Mouse (Mus musculus): ENCODE measurements around the gene Flvcr2. TPM values are rescaled to one million over a fixed set of nuclear protein-coding genes. Genes with fewer than 3 reads are reported as not detected.

Gene Flvcr2
- polyA plus RNA-seq, 1 experiment = 0.16 TPM

GRCm38 (mm10) chr12:85834543-85834942, 88.2 kb downstream of the Flvcr2 start:
- no peaks in the 10 kb centered on the region for H3K27me3 ChIP-seq (ENCODE audit: control insufficient read depth, insufficient read depth, insufficient read length)
- H3ac ChIP-seq (ENCODE audit: control insufficient read depth, insufficient read length, low read depth) = no peak overlapping the region
- no peaks in the 10 kb centered on the region for H3K79me3 ChIP-seq (ENCODE audit: low read depth)
- TF ChIP-seq CEBPB (IDR thresholded peaks at IDR 0.05; ENCODE audit: low read depth) (no peak), MYOD1 (IDR thresholded peaks at IDR 0.05; ENCODE audit: control insufficient read depth, insufficient read length, low read depth) (no peak), MYOG (IDR thresholded peaks at IDR 0.05; ENCODE audit: control insufficient read depth, extremely low read depth, insufficient read length) (no peak), CTCF (IDR thresholded peaks at IDR 0.05; ENCODE audit: control insufficient read depth, insufficient read depth, insufficient read length) (no peak), USF1 (IDR thresholded peaks at IDR 0.05; ENCODE audit: low read depth) (no peak), MAX (IDR thresholded peaks at IDR 0.05) (no peak), FOSL1 (IDR thresholded peaks at IDR 0.05; ENCODE audit: insufficient read depth, low read length, poor library complexity, severe bottlenecking) (no peak)
- H3K4me3 ChIP-seq (ENCODE audit: insufficient read depth, poor library complexity, severe bottlenecking) = no peak overlapping the region
- H3K36me3 ChIP-seq (ENCODE audit: control insufficient read depth, insufficient read depth) = peaks cover 29% of the 10 kb centered on the region
- peaks cover 7% of the 10 kb centered on the region for H3K79me2 ChIP-seq (ENCODE audit: control insufficient read depth, insufficient read depth)

GRCm38 (mm10) chr12:85837765-85838164, 91.4 kb downstream of the Flvcr2 start:
- Histone ChIP-seq H3K36me3 (ENCODE audit: control insufficient read depth, insufficient read depth) (peaks cover 19% of the 10 kb centered on the region), H3K27me3 (ENCODE audit: control insufficient read depth, insufficient read depth, insufficient read length) (no peaks in the 10 kb centered on the region), H3ac (ENCODE audit: control insufficient read depth, insufficient read length, low read depth) (no peak overlapping the region), H3K4me3 (ENCODE audit: insufficient read depth, poor library complexity, severe bottlenecking) (no peak overlapping the region), H3K79me2 (ENCODE audit: control insufficient read depth, insufficient read depth) (peaks cover 7% of the 10 kb centered on the region), H3K79me3 (ENCODE audit: low read depth) (no peaks in the 10 kb centered on the region)
- TF ChIP-seq FOSL1 (IDR thresholded peaks at IDR 0.05; ENCODE audit: insufficient read depth, low read length, poor library complexity, severe bottlenecking) = no peak
- no peak for TF ChIP-seq CEBPB (IDR thresholded peaks at IDR 0.05; ENCODE audit: low read depth)
- TF ChIP-seq USF1 (IDR thresholded peaks at IDR 0.05; ENCODE audit: low read depth) = no peak
- TF ChIP-seq MYOG (IDR thresholded peaks at IDR 0.05; ENCODE audit: control insufficient read depth, extremely low read depth, insufficient read length) = no peak
- TF ChIP-seq MAX (IDR thresholded peaks at IDR 0.05) = no peak
- no peak for TF ChIP-seq CTCF (IDR thresholded peaks at IDR 0.05; ENCODE audit: control insufficient read depth, insufficient read depth, insufficient read length)
- TF ChIP-seq MYOD1 (IDR thresholded peaks at IDR 0.05; ENCODE audit: control insufficient read depth, insufficient read length, low read depth) = no peak

GRCm38 (mm10) chr12:85839371-85840000, 93.1 kb downstream of the Flvcr2 start:
- peaks cover 7% of the 10 kb centered on the region for H3K79me2 ChIP-seq (ENCODE audit: control insufficient read depth, insufficient read depth)
- no peak overlapping the region for H3ac ChIP-seq (ENCODE audit: control insufficient read depth, insufficient read length, low read depth)
- no peaks in the 10 kb centered on the region for H3K79me3 ChIP-seq (ENCODE audit: low read depth)
- TF ChIP-seq MAX (IDR thresholded peaks at IDR 0.05) = no peak
- TF ChIP-seq CTCF (IDR thresholded peaks at IDR 0.05; ENCODE audit: control insufficient read depth, insufficient read depth, insufficient read length) = no peak
- TF ChIP-seq FOSL1 (IDR thresholded peaks at IDR 0.05; ENCODE audit: insufficient read depth, low read length, poor library complexity, severe bottlenecking) = no peak
- no peak for TF ChIP-seq USF1 (IDR thresholded peaks at IDR 0.05; ENCODE audit: low read depth)
- TF ChIP-seq CEBPB (IDR thresholded peaks at IDR 0.05; ENCODE audit: low read depth) = no peak
- no peak for TF ChIP-seq MYOD1 (IDR thresholded peaks at IDR 0.05; ENCODE audit: control insufficient read depth, insufficient read length, low read depth)
- TF ChIP-seq MYOG (IDR thresholded peaks at IDR 0.05; ENCODE audit: control insufficient read depth, extremely low read depth, insufficient read length) = no peak
- no peaks in the 10 kb centered on the region for H3K27me3 ChIP-seq (ENCODE audit: control insufficient read depth, insufficient read depth, insufficient read length)
- peaks cover 10% of the 10 kb centered on the region for H3K36me3 ChIP-seq (ENCODE audit: control insufficient read depth, insufficient read depth)
- H3K4me3 ChIP-seq (ENCODE audit: insufficient read depth, poor library complexity, severe bottlenecking) = no peak overlapping the region

GRCm38 (mm10) chr12:85848164-85848958, 102.0 kb downstream of the Flvcr2 start:
- no peak for TF ChIP-seq MAX (IDR thresholded peaks at IDR 0.05)
- no peak for TF ChIP-seq USF1 (IDR thresholded peaks at IDR 0.05; ENCODE audit: low read depth)
- TF ChIP-seq CTCF (IDR thresholded peaks at IDR 0.05; ENCODE audit: control insufficient read depth, insufficient read depth, insufficient read length) = peak; percentile 34
- no peak overlapping the region for H3K4me3 ChIP-seq (ENCODE audit: insufficient read depth, poor library complexity, severe bottlenecking)
- no peak overlapping the region for H3ac ChIP-seq (ENCODE audit: control insufficient read depth, insufficient read length, low read depth)
- H3K79me3 ChIP-seq (ENCODE audit: low read depth) = no peaks in the 10 kb centered on the region
- peaks cover 25% of the 10 kb centered on the region for H3K36me3 ChIP-seq (ENCODE audit: control insufficient read depth, insufficient read depth)
- no peaks in the 10 kb centered on the region for H3K27me3 ChIP-seq (ENCODE audit: control insufficient read depth, insufficient read depth, insufficient read length)
- H3K79me2 ChIP-seq (ENCODE audit: control insufficient read depth, insufficient read depth) = no peaks in the 10 kb centered on the region

GRCm38 (mm10) chr12:85850661-85851060, 104.3 kb downstream of the Flvcr2 start:
- H3K79me2 ChIP-seq (ENCODE audit: control insufficient read depth, insufficient read depth) = no peaks in the 10 kb centered on the region
- peaks cover 23% of the 10 kb centered on the region for H3K36me3 ChIP-seq (ENCODE audit: control insufficient read depth, insufficient read depth)
- H3K4me3 ChIP-seq (ENCODE audit: insufficient read depth, poor library complexity, severe bottlenecking) = no peak overlapping the region
- H3ac ChIP-seq (ENCODE audit: control insufficient read depth, insufficient read length, low read depth) = no peak overlapping the region
- no peaks in the 10 kb centered on the region for H3K27me3 ChIP-seq (ENCODE audit: control insufficient read depth, insufficient read depth, insufficient read length)
- TF ChIP-seq FOSL1 (IDR thresholded peaks at IDR 0.05; ENCODE audit: insufficient read depth, low read length, poor library complexity, severe bottlenecking) = no peak
- TF ChIP-seq MYOD1 (IDR thresholded peaks at IDR 0.05; ENCODE audit: control insufficient read depth, insufficient read length, low read depth) = no peak
- TF ChIP-seq MAX (IDR thresholded peaks at IDR 0.05) = no peak
- TF ChIP-seq CTCF (IDR thresholded peaks at IDR 0.05; ENCODE audit: control insufficient read depth, insufficient read depth, insufficient read length) = no peak
- no peak for TF ChIP-seq CEBPB (IDR thresholded peaks at IDR 0.05; ENCODE audit: low read depth)
- TF ChIP-seq MYOG (IDR thresholded peaks at IDR 0.05; ENCODE audit: control insufficient read depth, extremely low read depth, insufficient read length) = no peak
- no peak for TF ChIP-seq USF1 (IDR thresholded peaks at IDR 0.05; ENCODE audit: low read depth)
- no peaks in the 10 kb centered on the region for H3K79me3 ChIP-seq (ENCODE audit: low read depth)
